Mouse (Mus musculus) adrenal gland, postnatal 36 days (tissue): ENCODE data around the gene Klhl22. TPM values are rescaled to one million over a fixed set of nuclear protein-coding genes. Genes with fewer than 3 reads are reported as not detected.
"Not testable (repeated sequence)": the region's sequence is repeated elsewhere in the genome, so short reads cannot be mapped to it uniquely, and the experiment has no call there.

Experiments
- DNase-seq, 2 experiments: peaks; one replicate each; pipeline ENCODE4 v3.0.0; 2021; ENCODE audit warnings: mixed read lengths in 1 of 2
- long read RNA-seq, 2 experiments: library from polyadenylated mRNA; stranded (forward); transcript quantifications; one replicate each; pipeline ENCODE4 v2.0.0; 2021; ENCODE audit warnings: borderline sequencing depth in 2 of 2
- total RNA-seq, 2 experiments: library from RNA; stranded (reverse); gene quantifications; 2 replicates each; pipeline ENCODE4 v1.2.3; 2021

Gene Klhl22
- total RNA-seq: 10 to 100 TPM; 38.3 to 43.1 TPM
- long read RNA-seq, experiment 1, transcript Klhl22-207 (7 exons, 2,544 nt): major isoform, 7 of 62 reads
- long read RNA-seq, experiment 1, partial matches to known transcripts: 9 of 62 reads
- long read RNA-seq, experiment 1, other reads (novel, unspliced or antisense): 46 of 62 reads
- long read RNA-seq, experiment 2, partial matches to known transcripts: 13 of 33 reads
- long read RNA-seq, experiment 2, other reads (novel, unspliced or antisense): 18 of 33 reads

DNA sequence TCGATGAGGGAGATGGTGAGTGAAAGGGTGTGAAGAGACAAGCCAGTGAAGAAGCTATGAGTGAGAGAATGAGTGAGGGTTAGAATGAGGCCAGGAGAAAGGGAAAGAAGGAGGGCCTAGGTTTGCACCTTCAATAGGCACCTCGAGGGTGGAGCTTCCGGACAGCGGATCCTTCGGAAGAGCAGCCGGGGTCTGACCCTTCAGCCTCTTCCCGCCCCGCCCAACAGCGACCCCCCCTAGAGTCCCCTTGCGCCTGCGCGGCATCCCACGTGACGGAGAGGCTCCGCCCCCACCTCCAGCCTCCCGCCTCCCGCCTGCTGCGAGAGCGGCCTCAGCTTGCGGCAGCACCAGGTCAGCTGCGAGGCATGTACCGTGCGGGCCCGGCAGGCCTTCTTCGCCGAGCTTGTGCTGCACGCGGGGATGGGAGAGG is at the start of gene Klhl22:
TSS of gene Klhl22 (plus strand) at position 275 of the 430 bp plus-strand sequence.
- DNase-seq: peak; percentile 94 to 95

DNA sequence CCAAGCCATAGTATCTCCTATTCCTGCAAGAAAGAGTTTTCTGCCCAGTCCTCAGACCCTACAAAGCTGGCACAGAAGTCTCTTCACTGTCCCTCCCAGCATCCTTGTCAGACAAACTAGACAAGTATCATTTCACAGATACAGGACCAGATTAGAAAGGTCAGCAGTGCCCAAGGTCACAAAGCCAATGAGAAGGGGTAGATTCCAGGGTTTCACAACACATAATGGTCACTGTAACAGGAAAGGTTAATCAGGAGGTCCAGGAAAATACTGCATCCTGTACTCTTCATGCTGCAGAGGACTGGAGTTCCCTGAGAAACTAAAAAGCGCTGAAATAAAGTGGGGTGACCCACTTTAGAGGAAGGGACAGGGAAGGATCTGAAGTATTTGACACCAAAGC is 41.6 kb upstream of the Klhl22 start:
- DNase-seq: no peak

DNA sequence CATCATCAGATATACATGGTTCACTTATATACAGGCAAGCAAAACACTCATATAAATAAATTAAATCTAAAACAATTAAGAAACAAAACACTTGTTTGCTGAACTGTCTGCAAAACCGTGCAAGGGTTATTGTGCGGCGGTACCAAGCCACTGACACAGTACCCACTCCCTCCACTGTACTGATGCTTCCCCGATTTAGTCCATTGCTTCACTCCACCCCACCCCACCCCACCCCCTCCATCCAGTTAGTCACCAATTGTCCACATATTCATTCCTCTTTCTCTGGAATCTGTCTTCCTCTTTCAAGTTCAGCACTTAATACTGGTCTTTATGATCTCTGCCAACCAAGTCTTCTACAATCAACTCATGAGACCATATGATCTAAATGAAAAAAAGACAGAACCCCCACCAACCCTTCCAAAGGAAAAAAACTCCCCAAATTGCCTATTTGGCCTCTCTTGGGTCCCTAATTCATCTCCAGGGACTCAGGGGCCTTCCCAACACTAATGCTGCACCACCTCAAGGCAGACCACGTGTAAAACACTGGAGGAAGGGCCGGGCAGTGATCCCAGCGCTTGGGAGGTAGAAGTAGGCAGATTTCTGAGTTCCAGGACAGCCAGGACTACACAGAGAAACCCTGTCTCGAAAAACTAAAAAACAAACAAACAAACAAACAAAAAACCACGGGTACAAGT is 38.2 kb upstream of the Klhl22 start:
- no peak for DNase-seq

DNA sequence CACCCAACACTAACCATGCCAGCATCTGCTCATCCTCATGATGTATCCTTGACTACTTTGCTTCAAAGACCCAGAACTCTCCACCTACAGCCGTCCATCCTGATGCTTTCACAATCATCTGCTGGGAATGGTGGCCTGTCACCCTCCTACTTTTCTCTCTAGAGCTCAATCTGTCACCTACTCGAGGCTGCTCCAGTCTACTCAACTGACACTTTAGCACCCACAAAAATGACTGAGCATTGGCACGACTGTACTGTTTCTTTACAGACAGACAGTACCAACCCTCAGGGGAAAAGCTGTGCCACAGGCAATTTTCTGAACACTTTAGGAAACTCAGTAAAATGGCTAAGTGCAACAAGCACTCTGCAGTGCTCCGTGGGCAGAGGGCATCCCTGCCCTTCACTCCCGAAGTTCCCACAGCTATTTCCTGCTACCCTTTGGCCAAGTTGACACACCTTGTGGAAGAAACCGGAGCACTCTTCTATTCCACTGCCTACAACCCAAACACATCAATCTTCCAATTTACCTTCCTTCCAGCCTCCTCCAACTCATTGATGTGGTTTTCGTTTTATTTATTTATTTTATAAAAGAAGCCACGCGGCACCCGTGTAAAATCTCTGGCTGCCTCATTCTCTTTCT is 37.5 kb upstream of the Klhl22 start:
- no peak for DNase-seq

DNA sequence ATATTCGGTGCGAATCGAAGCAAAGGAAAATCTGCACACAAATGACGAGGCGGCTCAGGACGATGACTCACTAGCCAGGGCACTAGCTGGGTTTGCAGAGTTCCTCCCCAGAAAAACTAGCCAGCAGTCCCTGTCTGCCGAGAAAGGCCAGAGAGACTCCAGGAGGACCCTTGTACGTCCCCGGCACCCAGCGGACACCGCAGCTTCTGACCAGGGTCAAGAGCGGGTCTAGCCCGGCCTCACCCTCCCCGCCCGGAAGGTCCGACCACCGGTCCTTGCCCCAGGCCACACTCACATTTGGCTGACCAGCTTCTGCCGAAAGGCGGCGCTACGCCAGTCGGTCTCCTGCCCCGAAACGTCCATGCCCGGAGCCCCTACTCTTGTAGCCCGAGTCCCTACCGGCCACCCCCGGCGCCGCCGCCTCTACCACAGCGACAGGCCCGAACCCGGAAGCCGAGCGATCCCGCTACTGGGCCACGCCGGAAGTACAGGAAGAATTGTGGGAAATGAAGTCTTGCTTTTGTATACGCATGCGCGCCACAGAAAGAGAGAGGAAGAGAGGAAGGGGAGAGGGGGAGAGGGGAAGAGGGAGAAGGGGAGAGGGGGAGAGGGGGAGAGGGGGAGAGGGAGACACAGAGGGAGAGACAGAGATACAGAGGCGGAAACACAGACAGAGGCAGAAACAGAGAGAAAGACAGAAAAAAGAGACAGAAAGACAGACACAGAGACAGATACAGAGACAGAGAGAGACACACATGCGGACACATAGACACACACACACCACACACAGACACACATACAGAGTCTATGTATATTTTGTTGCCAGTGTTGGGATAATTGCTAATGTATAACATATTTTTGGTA is 36.7 kb upstream of the Klhl22 start:
- DNase-seq: peak; percentile 92

DNA sequence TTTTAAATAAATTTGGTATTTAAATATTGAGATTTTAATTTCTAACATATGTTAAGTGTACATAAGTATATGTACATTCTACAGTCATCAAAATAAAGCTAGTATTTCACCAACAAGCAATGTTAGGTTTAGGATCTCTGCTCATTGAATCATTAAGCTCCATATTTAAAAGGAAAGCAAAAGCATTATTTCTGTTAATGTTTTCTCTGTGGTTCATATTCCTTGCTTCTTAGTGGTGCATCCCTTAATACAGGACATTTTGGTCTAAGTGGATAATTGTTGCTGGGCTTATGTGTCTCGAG is 36.1 kb upstream of the Klhl22 start:
- DNase-seq: no peak

DNA sequence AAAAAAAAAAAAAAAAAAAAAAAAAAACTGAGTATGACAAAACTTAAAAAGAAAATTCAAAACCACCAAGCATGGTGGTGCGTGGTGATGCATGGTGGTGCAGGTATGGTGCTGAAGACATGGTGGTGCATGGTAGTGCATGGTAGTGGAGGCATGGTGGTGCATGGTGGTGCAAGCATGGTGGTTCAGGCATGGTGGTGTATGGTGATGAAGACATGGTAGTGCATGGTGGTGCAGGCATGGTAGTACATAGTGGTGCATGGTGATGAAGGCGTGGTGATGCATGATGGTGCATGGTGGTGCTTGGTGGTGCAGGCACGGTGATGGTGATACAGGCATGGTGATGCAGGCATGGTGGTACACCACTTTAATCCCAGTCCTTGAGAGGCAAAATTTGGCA is 35.0 kb upstream of the Klhl22 start:
- DNase-seq: no peak

DNA sequence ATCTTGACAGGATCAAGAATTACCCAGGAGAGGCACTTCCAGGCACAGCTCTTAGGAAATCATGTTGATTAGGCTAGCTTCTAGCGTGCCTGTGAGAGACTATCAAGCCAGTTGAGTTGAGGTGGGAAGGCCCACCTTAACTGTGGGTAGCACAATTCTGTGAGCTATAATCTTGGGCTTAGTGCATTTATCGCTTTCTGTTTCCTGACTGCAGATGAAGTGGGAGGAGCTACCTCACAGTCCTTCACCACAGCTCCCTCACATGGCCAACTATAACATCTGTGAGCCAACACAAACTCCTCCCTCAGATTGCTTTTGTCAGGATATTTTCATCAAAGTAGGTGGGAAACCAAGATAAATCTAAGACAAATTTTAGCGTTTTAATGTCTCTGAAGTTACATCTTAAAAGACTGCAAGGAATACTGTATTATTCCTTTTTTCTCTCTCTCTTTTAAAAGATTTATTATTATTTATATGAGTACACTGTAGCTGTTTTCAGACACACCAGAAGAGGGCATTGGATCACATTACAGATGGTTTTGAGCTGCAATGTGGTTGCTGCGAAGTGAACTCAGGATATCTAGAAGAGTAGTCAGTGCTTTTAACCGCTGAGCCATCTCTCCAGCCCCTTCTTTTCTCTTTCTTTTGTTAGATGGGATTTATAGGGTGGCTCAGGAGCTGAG is 32.1 kb upstream of the Klhl22 start:
- DNase-seq: peak; percentile 25 to 65

DNA sequence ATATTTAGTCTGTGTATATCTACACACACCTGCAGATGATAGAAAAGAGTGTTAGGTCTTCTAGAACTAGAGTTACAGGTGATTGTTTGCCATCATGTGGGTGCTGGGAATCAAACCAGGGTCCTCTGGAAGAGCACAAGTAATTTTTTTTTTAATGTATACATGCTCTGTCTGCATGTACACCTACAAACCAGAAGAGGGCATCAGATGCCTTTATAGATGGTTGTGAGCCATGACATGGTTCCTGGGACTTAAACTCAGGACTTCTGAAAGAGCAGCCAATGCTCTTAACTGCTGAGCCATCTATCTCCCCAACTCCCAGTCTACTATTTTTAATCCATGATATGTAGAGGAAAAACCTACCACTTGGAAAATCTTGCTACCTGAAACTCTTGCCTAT is 29.4 kb upstream of the Klhl22 start:
- DNase-seq: no peak

DNA sequence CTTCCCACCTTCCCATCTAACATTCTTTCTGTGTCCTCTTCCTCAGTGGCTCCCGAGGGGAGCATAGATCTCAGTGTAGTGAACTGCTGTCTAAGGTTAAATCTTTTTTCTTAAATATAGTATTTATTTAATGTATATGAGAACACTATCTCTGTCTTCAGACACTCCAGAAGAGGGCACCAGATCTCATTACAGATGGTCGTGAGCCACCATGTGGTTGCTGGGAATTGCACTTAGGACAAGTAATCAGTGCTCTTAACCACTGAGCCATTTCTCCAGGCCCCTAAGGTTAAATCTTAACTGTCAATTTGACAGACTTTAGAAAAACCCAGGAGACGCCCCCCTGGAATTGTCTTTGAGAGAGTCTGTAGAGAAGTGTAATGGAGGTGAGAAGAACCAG is 27.4 kb upstream of the Klhl22 start:
- DNase-seq: no peak

DNA sequence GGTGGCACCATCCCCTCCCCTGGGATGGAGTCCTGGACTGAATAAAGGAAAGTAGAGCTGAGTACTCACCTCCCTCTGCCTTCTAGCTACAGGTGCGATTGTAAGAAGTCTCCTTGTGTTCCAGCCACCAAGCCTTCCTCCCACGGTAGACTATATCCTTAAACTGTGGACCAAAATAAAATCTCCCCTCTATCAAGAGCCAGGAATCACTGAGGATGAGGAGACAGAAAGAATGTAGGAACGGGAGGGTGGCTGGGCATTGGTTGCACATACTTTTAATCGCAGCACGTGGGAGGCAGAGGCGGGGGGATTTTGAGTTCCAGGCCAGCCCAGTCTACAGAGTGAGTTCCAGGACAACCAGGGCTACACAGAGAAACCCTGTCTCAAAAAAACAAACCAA is 27.0 kb upstream of the Klhl22 start:
- DNase-seq: no peak

DNA sequence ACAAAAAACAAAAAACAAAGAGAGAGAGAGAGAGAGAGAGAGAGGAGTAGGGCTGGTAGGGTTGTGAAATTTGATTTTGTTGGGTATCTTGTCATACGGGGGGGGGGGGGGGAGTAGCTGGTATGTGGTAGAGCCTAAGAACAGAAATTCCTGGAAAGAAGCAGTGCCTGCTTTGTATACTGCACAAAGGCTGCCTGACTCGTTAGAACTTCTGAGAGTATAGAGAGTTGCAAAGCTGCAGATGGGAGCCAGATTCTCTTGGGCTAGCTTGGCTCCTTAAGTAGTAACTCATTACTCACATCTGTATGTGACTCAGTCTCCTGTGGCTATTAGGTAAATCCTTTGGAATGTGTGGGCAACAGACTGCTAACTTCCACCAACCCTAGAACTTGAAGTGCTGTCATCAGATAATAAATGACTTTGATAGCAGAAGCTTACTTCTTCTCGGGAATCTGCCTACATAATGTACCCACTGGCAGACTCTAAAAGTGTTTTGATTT is 26.5 kb upstream of the Klhl22 start, which contains the start of gene Med15:
TSS of gene Med15 (minus strand) at position 51 of the 500 bp plus-strand sequence.
- DNase-seq: no peak

DNA sequence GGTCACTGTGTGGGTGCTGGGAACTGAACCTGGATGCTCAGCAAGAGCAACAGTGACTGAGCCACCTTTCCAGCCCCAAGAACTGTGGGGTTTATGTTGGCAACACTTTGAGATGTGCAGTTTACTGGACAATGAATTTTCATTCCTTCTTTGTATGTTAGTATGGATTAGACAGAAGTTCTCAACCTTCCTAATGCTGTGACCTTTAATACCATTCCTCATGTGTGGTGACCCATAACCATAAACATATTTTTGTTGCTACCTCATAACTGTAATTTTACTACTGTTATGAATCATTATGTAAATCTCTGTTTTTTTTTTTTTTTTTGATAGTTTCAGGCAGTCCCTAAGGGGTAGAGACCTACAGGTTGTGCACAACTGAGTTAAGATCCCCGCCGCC is 25.8 kb upstream of the Klhl22 start:
- DNase-seq: no peak

DNA sequence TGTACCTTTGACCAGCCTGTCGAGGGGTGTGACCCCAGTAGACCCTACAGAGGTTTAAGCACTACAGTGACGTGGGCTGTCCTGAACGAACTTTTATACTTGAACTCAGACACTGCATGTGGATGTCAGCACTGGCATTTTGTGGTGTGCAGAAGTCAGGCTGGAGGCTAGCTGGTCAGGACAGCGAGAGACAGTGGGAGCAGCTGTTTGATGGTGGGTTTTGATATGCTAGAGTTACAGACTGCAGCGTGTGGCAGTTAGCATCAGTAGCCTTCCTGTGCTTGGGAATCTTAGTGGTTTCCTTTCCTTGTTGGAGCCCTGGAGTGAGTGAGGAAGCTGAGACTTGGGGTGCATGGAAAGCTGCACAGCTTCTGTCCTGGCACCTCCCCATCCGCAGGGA is 24.5 kb upstream of the Klhl22 start:
- DNase-seq: not testable (repeated sequence)

DNA sequence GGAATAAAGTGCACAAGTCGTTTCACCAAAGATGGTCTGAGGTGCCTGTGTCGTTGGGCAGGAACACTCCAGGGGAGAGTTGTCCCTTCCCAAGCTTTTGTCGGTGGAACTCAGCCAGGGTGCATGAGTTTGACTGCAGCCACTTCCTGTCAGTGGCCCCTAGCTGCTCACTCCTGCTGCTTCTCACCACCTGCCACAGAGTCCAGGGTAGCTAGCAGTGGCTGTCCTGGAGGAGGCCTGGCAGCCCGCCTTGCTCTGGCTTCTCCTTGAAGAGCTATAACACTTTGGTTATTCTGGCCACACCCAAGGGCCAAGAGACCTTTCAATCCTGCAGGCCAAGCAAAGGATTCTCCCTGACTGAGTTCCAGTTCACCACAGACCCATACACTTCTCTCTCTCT is 23.3 kb upstream of the Klhl22 start:
- DNase-seq: no peak

DNA sequence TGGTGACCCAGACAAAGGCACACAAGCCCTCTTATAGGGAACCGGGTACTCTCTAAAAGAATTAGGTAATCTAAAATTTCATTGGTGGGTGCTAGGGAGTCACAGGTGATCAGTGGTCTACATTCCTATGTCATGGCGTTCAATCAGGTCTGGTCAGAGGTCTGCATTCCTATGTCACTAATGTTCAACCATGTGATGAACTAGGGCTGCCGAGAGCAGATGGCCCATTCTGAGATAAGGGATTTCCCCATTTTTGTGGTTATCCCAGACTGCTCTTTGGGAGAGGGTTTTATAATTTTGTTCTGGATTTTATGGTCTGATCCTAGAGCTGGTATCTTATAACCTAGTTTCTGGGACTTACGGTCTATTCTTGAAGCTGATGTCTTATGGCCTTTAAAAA is 19.3 kb upstream of the Klhl22 start:
- no peak for DNase-seq

DNA sequence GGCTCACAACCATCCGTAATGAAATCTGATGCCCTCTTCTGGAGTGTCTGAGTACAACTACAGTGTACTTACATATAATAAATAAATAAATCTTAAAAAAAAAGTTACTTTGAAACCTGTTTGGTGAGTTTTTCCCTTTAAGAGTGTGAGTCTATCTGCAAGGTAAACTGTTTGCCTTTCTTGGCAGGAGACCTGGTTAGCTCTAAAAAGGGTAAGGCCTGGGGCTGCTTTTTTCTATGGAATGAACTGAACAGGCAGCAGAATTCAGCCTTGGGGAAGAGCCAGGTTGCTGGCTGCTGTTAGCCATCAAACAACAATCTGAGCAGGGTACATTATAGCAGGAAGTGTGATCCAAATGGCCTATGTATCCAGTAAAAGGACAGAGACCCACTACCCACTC is 16.6 kb upstream of the Klhl22 start:
- no peak for DNase-seq

DNA sequence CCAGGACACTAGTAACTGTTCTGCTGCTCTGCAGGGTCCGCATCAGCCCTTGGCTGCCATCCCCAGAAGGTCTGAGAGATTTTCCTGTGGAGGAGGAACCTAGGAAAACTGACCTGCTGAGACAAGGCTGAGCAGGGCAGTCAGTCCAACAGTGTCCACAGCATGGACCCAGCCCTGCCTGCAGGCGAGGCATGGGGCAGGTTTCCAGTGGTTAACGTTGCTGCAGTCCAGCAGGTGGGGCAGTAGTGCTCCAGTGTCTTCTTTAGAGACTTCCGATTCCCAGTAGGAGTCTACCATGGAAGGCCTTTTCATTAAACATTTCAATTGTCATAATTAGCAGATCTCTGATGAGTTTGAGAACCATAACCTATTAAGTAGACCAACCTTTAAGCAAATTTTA is 16.1 kb upstream of the Klhl22 start:
- peak; percentile 24 to 33 for DNase-seq

DNA sequence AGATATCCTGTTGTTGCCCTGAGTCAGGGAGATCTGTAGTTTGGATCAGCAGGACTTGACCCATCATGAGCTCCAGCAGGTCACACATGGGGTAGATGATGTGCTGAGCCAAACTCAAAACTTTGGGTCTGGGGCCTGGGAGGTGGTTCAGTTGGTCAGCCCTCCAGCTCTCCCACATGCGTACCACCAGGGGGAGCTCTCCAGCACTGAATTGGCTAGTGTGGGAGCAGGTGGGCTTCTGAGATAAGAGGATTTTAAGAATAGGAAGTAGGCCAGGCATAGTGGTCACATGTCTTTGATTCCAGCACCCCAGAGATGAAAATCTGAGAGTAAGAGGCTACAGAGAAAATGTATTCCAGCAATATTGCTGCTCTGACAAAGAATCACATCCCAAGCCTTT is 14.9 kb upstream of the Klhl22 start:
- DNase-seq: peak; percentile 23 to 42

DNA sequence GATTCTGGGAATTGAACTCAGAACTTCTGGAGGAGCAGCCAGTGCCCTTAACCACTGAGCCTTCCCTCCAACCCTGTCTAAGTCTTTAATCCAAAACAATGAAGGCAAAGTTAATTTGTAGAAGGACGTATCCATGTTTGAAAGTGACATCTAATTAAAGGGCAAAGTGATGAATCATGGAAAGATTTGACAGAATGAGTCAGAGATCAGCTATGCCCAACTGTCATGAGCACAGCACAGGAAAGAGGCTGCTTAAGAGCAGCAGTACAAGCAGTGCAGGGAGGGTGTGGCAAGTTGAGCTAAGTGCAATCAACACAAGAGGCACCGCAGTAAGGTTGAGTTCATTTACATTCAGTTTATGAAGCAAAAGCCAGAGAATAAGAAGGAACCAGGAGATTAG is 14.4 kb upstream of the Klhl22 start:
- no peak for DNase-seq

DNA sequence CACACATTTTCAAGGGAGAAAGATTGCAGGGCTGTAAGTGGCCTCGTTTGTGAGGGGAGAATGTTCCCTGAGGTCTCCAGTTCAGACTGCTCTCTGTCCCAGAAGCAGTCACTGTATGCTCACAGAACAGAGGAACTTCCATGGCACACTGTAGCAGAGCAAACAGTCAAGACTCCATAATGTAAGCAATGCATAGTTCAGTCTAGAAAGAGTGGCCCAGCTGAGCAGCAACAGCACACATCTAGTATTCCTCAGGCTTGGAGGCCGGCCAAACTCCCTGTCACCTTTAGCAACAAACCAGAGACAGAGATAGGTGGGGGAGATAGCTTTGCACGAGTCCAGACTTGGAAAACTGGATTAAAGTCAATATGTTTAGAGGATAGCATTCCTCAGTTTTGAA is 6.4 kb upstream of the Klhl22 start:
- DNase-seq: peak in 1 of 2 experiments; percentile 32

DNA sequence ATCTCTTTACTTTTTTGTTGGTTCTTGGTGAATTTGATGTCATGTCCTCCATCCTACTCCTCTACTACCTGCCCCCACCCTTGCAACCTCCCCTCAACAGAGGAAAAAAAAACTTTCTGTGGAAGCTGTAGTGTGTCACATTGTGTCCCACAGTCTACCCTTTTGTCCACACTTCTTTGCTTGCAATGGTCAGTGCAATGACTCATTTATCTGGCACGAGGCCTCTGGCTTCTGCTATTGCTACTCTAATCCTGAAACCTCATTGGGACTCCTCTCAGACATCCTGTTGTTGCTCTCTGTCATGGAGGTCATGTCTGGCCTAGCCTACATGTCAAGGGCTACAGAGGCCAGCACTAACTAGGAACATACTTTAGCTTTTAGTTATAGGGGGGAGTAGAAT is 5.7 kb upstream of the Klhl22 start:
- DNase-seq: peak; percentile 45 to 46
